Mouse (Mus musculus): Measurements from ENCODE around the gene Duox1. TPM values are rescaled to one million over a fixed set of nuclear protein-coding genes. Genes with fewer than 3 reads are reported as not detected.
"Not testable (repeated sequence)": the region's sequence is repeated elsewhere in the genome, so short reads cannot be mapped to it uniquely, and the experiment has no call there.

Gene Duox1
- polyA plus RNA-seq, 1 experiment from 2014 or later, result 0.15 TPM

DNA sequence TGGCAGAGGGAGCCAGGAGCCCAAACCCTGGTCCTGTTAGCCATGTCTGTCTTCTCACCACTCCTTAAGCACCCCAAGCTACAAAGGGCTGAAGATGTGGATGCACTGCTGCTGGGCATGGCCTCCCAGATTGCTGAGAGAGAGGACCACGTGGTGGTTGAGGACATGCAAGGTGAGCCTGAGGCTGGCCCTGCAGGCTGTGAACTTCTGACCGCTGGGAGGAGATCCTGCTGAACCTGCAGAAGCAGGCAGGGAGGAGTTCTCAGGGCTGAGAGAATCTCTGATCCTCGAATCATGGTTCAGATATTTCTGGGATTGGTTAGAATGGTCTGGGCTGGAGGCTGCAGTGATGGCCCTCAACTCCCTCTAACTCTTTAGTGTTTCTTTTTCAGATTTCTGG lies 8.5 kb downstream of the Duox1 start:
- no peak overlapping the region for H3K4me2 ChIP-seq (replicated peaks)
- no peak overlapping the region for H3K9ac ChIP-seq (replicated peaks)
- WGBS, result 66% methylated on average over 3 of the region's 3 CpGs
- H3K4me3 ChIP-seq (replicated peaks), result no peak overlapping the region
- H3K4me1 ChIP-seq (replicated peaks), result no peaks in the 10 kb centered on the region
- no peaks in the 10 kb centered on the region for H3K36me3 ChIP-seq
- no peak for ATAC-seq
- H3K9me3 ChIP-seq, result no peaks in the 10 kb centered on the region
- H3K27me3 ChIP-seq, result no peaks in the 10 kb centered on the region
- no peak overlapping the region for H3K27ac ChIP-seq

DNA sequence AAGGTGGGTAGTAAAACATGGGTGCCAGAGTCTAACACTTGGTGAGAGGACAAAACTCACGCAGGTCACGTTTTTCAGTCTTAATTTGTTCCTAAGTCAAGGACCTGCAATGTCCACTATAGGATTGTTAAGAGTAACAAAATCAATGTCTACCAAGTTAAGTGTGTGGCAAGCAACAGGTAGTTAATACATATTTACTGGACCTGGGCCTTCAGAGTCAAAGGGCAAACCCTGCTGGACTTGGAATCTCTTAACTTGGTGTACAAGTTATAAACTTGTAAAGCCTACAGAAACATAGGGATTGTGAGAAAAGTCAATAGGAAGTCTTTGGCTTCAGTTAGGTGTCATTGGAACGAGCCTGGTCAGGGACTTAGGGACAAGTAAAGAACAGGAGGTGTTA lies 9.1 kb downstream of the Duox1 start:
- no peak for ATAC-seq
- Histone ChIP-seq H3K4me3 (replicated peaks) (no peak overlapping the region), H3K4me2 (replicated peaks) (no peak overlapping the region), H3K4me1 (replicated peaks) (no peaks in the 10 kb centered on the region), H3K36me3 (no peaks in the 10 kb centered on the region), H3K27me3 (no peaks in the 10 kb centered on the region), H3K27ac (no peak overlapping the region), H3K9ac (replicated peaks) (no peak overlapping the region), H3K9me3 (no peaks in the 10 kb centered on the region)
- WGBS, result 85% methylated on average over 3 of the region's 3 CpGs

- ATAC-seq, result no peak
- no peak overlapping the region for H3K4me3 ChIP-seq (replicated peaks)
These were observed 9.9 kb downstream of the Duox1 start for GRCm38 (mm10) chr2:122325361-122325760.

GRCm38 (mm10) chr2:122327986-122328385 lies 12.5 kb downstream of the Duox1 start:
- no peaks in the 10 kb centered on the region for H3K4me1 ChIP-seq (replicated peaks)
- no peaks in the 10 kb centered on the region for H3K9me3 ChIP-seq
- H3K27ac ChIP-seq, result no peak overlapping the region
- ATAC-seq, result no peak
- no peak overlapping the region for H3K4me3 ChIP-seq (replicated peaks)
- H3K36me3 ChIP-seq, result no peaks in the 10 kb centered on the region
- H3K9ac ChIP-seq (replicated peaks), result no peak overlapping the region
- WGBS, result 71% methylated on average over 3 of the region's 3 CpGs
- no peak overlapping the region for H3K4me2 ChIP-seq (replicated peaks)
- no peaks in the 10 kb centered on the region for H3K27me3 ChIP-seq

More at GRCm38 (mm10) chr2:122325361-122325760, 9.9 kb downstream of the Duox1 start:
- Histone ChIP-seq H3K27ac (no peak overlapping the region), H3K36me3 (no peaks in the 10 kb centered on the region), H3K4me2 (replicated peaks) (no peak overlapping the region), H3K9ac (replicated peaks) (no peak overlapping the region), H3K27me3 (no peaks in the 10 kb centered on the region), H3K9me3 (no peaks in the 10 kb centered on the region), H3K4me1 (replicated peaks) (no peaks in the 10 kb centered on the region)
- 77% methylated on average over 2 of the region's 2 CpGs for WGBS

DNA sequence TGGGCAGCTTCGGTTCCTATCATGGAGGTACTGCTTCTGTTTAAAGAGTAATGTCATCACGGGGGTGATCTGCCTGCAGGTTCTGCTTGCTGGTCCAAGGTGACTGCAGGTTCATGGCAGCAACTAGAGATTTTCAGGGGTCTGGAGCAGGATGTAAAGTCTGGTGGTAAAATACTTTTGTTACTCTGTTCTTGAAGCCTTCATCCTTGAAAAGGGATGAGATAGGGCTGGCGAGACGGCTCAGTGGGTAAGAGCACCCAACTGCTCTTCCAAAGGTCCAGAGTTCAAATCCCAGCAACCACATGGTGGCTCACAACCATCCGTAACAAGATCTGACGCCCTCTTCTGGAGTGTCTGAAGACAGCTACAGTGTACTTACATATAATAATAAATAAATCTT lies 14.8 kb downstream of the Duox1 start:
- H3K27me3 ChIP-seq; H3K4me2 ChIP-seq (replicated peaks); H3K9me3 ChIP-seq; H3K27ac ChIP-seq; H3K9ac ChIP-seq (replicated peaks); H3K36me3 ChIP-seq; H3K4me3 ChIP-seq (replicated peaks); ATAC-seq; H3K4me1 ChIP-seq (replicated peaks): not testable (repeated sequence)
- WGBS, result 82% methylated on average over 6 of the region's 6 CpGs

GRCm38 (mm10) chr2:122332222-122332621 lies 16.8 kb downstream of the Duox1 start:
- H3K4me3 ChIP-seq (replicated peaks), result no peak overlapping the region
- no peaks in the 10 kb centered on the region for H3K36me3 ChIP-seq
- no peaks in the 10 kb centered on the region for H3K9me3 ChIP-seq
- no peaks in the 10 kb centered on the region for H3K4me1 ChIP-seq (replicated peaks)
- no peak overlapping the region for H3K9ac ChIP-seq (replicated peaks)
- no peaks in the 10 kb centered on the region for H3K27me3 ChIP-seq
- no peak for ATAC-seq
- WGBS, result 94% methylated on average over 3 of the region's 3 CpGs
- no peak overlapping the region for H3K4me2 ChIP-seq (replicated peaks)
- no peak overlapping the region for H3K27ac ChIP-seq

DNA sequence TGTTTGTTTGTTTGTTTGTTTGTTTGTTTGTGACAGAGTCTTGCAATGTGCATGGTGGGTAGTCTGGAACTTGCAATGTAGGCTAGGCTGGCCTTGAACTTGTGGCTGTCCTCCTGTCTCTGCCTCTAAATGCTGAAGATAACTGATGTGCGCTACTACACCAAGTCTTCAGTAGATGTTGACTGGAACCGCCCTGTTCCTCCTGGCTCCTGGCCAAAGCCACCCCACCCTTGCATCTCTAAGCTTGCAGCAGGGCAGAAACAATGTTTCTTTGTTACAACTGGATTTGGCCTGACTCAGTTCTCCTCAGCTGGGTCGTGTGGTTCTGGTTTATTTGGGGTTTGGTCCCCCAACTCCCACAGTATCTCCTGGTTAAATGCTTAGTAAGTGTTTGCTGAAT lies 18.7 kb downstream of the Duox1 start:
- 75% methylated on average over 3 of the region's 3 CpGs for WGBS

DNA sequence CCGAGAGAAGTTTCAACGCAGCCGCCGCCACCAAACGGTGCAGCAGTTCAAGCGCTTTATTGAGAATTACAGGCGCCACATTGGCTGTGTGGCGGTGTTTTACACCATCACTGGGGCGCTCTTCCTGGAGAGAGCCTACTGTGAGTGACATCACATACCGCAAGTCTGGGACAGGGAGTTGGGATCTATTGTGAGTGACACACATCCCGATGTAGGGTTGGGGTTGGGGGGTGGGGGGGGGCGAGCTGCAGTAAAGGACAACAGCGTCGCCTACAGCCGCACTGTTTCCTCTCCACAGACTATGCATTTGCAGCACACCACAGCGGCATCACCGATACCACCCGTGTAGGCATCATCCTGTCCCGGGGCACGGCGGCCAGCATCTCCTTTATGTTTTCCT lies 21.8 kb downstream of the Duox1 start:
- Histone ChIP-seq H3K4me3 (replicated peaks) (peak overlapping the region; percentile 13; the same call in 1 of the 2 replicates), H3K4me1 (replicated peaks) (no peaks in the 10 kb centered on the region), H3K36me3 (no peaks in the 10 kb centered on the region), H3K9me3 (no peaks in the 10 kb centered on the region), H3K9ac (replicated peaks) (no peak overlapping the region), H3K27me3 (no peaks in the 10 kb centered on the region), H3K4me2 (replicated peaks) (peak overlapping the region; percentile 41), H3K27ac (no peak overlapping the region)
- peak; percentile 54 for ATAC-seq
- WGBS, result 74% methylated on average over 21 of the region's 21 CpGs

More for the DNA sequence above, 18.7 kb downstream of the Duox1 start:
- Histone ChIP-seq H3K4me3 (replicated peaks) (no peak overlapping the region), H3K9ac (replicated peaks) (no peak overlapping the region), H3K4me1 (replicated peaks) (no peaks in the 10 kb centered on the region), H3K27me3 (no peaks in the 10 kb centered on the region), H3K36me3 (no peaks in the 10 kb centered on the region), H3K9me3 (no peaks in the 10 kb centered on the region), H3K27ac (no peak overlapping the region), H3K4me2 (replicated peaks) (no peak overlapping the region)
- no peak for ATAC-seq

DNA sequence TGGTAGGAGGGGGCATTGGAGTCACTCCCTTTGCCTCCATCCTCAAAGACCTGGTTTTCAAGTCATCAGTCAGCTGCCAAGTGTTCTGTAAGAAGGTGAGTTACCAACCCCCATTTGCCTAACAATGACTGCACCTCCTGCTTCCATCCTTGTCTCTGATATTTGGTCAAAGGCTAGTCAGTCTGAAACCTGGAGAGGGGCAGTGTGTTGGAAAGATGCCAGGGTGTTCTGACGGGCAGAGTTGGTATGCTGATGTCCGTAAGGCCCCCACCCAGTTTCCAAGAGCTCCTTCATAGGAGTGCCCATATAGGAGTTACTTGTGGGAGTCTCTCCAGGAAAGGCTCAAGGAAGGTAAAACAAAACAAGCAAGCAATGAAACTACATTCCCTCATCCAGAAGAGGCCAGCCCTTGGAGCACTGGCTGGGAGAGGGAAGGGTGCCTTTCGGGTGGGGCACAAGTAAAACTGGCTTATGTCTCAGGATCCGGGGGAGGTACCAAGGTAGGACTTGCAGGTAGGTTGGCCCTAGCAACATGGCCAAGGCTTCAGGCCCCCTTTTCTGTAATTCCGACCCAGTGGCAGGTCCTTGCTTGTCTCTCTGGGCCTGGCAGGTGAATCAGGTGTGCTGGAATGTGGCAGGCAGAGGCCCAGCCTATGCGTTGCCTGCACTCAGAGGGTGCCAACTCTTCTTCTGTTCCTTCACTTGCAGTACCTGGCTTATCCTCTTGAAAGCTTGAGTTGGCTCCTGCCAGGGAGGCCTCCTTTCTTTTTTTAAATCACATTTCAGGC lies 29.8 kb downstream of the Duox1 start:
- Histone ChIP-seq H3K4me3 (replicated peaks) (no peak overlapping the region), H3K9me3 (no peaks in the 10 kb centered on the region), H3K4me1 (replicated peaks) (peaks cover 22% of the 10 kb centered on the region), H3K27me3 (no peaks in the 10 kb centered on the region), H3K36me3 (no peaks in the 10 kb centered on the region), H3K4me2 (replicated peaks) (no peak overlapping the region), H3K27ac (no peak overlapping the region), H3K9ac (replicated peaks) (no peak overlapping the region)
- ATAC-seq, result no peak
- WGBS, result 87% methylated on average over 6 of the region's 6 CpGs

DNA sequence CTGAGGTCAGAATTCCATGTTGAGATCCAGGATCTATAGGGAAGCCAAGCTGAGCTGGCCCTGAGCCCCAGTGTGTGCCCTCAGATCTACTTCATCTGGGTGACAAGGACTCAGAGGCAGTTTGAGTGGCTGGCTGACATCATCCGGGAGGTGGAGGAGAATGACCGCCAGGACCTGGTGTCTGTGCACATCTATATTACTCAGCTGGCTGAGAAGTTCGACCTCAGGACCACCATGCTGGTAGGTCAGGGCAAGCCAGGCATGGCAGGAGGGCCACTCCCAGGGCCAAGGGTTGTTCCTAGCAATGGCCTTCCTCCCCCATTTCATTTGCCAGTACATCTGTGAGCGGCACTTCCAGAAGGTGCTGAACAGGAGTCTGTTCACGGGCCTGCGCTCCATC lies 30.7 kb downstream of the Duox1 start:
- H3K27me3 ChIP-seq; H3K27ac ChIP-seq; H3K36me3 ChIP-seq; H3K4me3 ChIP-seq (replicated peaks); H3K9me3 ChIP-seq; H3K4me2 ChIP-seq (replicated peaks); H3K9ac ChIP-seq (replicated peaks); ATAC-seq: not testable (repeated sequence)
- 85% methylated on average over 6 of the region's 6 CpGs for WGBS
- peaks cover 30% of the 10 kb centered on the region for H3K4me1 ChIP-seq (replicated peaks)

DNA sequence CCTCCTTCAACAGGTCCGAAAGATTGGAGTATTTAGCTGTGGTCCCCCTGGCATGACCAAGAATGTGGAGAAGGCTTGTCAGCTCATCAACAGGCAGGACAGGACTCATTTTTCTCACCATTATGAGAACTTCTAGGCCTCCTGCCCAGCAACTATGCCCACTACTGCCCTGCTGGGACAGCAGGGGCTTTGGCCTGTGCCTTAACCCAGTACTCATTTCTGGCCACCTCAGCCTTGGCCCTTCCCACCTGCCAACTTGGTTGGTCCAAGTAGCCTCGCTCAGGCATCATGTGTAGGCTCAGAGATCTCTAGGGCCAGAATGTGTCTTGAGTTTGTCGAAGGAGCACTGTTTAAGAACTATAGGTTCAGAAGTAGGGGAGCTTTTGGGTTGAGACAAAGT lies 31.8 kb downstream of the Duox1 start:
- Histone ChIP-seq H3K4me3 (replicated peaks) (no peak overlapping the region), H3K4me1 (replicated peaks) (peaks cover 41% of the 10 kb centered on the region), H3K4me2 (replicated peaks) (no peak overlapping the region), H3K9ac (replicated peaks) (no peak overlapping the region), H3K9me3 (no peaks in the 10 kb centered on the region), H3K27me3 (no peaks in the 10 kb centered on the region), H3K36me3 (no peaks in the 10 kb centered on the region), H3K27ac (no peak overlapping the region)
- no peak for ATAC-seq
- WGBS, result 97% methylated on average over 3 of the region's 3 CpGs

DNA sequence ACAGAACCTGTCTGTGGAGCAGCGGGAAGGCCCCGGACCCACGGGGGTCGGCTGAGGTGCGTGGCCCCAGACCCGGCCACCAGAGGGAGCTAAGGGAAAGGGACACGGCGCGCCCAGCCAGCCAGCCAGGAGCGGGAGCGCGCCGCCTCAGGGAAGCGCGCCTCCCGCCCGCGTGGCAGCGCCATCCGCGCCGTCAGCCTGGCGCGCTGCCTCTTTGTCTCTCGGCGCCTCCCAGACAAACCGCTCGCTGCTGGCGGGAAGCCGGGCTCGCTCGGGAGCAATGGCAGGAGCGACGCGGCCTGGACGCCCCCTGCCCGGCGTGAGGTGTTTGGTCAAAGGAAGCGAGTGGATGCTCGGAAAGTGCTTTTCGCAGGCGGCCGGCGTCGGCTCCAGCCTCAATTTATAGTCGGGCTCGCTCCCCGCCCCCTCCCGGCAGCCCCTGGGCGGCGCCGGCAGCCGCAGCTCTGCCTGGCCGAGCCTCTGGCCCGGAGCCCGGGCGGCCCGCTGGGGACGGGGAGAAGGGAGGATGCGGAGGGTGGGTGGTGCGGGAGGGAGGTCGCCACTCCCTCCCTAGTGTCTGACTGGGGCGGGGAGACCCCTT lies 33.2 kb downstream of the Duox1 start:
- Histone ChIP-seq H3K4me2 (replicated peaks) (peak overlapping the region; percentile 61), H3K27ac (peak overlapping the region; percentile 98), H3K27me3 (no peaks in the 10 kb centered on the region), H3K9me3 (no peaks in the 10 kb centered on the region), H3K4me3 (replicated peaks) (peak overlapping the region; percentile 44), H3K9ac (replicated peaks) (peak overlapping the region; percentile 82), H3K36me3 (peaks cover 7% of the 10 kb centered on the region), H3K4me1 (replicated peaks) (peaks cover 55% of the 10 kb centered on the region)
- WGBS, result under 1% methylated on average over 61 of the region's 63 CpGs
- peak; percentile 86 for ATAC-seq

Measured in midbrain, embryonic 13.5 days (tissue).